ENCODE assay signal across 8 mouse cellular contexts in the genomic region with DNA sequence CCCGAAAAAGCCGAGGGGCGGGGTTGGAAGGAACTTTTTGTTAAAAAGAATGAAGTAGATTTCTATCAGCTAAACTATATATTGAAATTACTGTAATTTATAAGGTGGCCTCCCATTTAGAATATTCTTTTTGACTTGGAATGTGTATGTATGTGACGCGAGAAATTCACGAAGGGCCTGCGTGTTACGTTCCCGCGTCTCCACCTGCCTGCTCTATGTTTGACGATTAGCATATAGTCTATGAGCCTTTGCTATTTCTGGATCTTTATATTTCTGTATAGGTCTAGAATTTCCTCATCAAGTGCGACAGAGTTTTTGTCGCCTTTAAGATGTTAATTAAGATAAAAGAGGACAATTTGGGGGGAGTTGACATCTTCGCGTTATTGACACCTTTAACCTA. TPM values are rescaled to one million over a fixed set of nuclear protein-coding genes. Genes with fewer than 3 reads are reported as not detected.
DNase-seq lines count a peak whose midpoint lies in the region; ATAC-seq and TF ChIP-seq lines count a peak whose summit lies in the region.

No protein-coding gene starts in this region.

- peak overlapping the region; percentile 91 for H3K4me3 ChIP-seq in lung, postnatal 0 days (ENCODE audit: low read depth, low read length)
- H3K4me3 ChIP-seq in embryonic facial prominence, embryonic 15.5 days (replicated peaks): peak overlapping the region; percentile 82
- peak overlapping the region; percentile 84 for H3K4me3 ChIP-seq in limb, embryonic 10.5 days
- peak overlapping the region; percentile 71 for H3K4me3 ChIP-seq in neural tube, embryonic 15.5 days (replicated peaks)

- TF ChIP-seq EP300 in lung, postnatal 0 days (IDR thresholded peaks at IDR 0.05): no peak

- no peaks in the 10 kb centered on the region for H3K36me3 ChIP-seq in lung, postnatal 0 days (ENCODE audit: insufficient read depth, low read length)
- H3K36me3 ChIP-seq in embryonic facial prominence, embryonic 15.5 days: 0 out of 2 replicates have a peak, but pooled peaks cover 3% of the 10 kb centered on the region
- peaks cover 36% of the 10 kb centered on the region for H3K36me3 ChIP-seq in limb, embryonic 10.5 days
- no peaks in the 10 kb centered on the region for H3K36me3 ChIP-seq in neural tube, embryonic 15.5 days

- peak overlapping the region; percentile 79 for H3K4me2 ChIP-seq in lung, postnatal 0 days (replicated peaks; ENCODE audit: low read depth, low read length)
- peak overlapping the region; percentile 71 for H3K4me2 ChIP-seq in embryonic facial prominence, embryonic 15.5 days (replicated peaks)
- peak overlapping the region; percentile 86 for H3K4me2 ChIP-seq in neural tube, embryonic 15.5 days

- no peak overlapping the region for H3K27ac ChIP-seq in lung, postnatal 0 days (ENCODE audit: low read length)
- H3K27ac ChIP-seq in embryonic facial prominence, embryonic 15.5 days (replicated peaks): peak overlapping the region; percentile 94
- H3K27ac ChIP-seq in limb, embryonic 10.5 days: peak overlapping the region; percentile 97
- 0 out of 2 replicates have a peak overlapping the region, but pooled peaks have one; percentile 38 for H3K27ac ChIP-seq in neural tube, embryonic 15.5 days (replicated peaks)

- no peak for ATAC-seq in lung, postnatal 0 days
- no peak for ATAC-seq in embryonic facial prominence, embryonic 15.5 days (ENCODE audit: insufficient number of reproducible peaks, low FRiP score, low TSS enrichment, low read depth)
- ATAC-seq in neural tube, embryonic 15.5 days (ENCODE audit: low FRiP score): peak; percentile 27; the same call in 1 of the 2 replicates

- no peak overlapping the region for H3K9ac ChIP-seq in lung, postnatal 0 days (replicated peaks; ENCODE audit: low read depth)
- H3K9ac ChIP-seq in embryonic facial prominence, embryonic 15.5 days: peak overlapping the region; percentile 66
- H3K9ac ChIP-seq in neural tube, embryonic 15.5 days (replicated peaks): peak overlapping the region; percentile 60

- WGBS in lung, postnatal 0 days: 4% methylated on average over 15 of the region's 15 CpGs
- 5% methylated on average over 15 of the region's 15 CpGs for WGBS in embryonic facial prominence, embryonic 15.5 days
- 14% methylated on average over 15 of the region's 15 CpGs for WGBS in limb, embryonic 10.5 days
- WGBS in neural tube, embryonic 15.5 days: 9% methylated on average over 15 of the region's 15 CpGs

- no peak for DNase-seq in lung, postnatal 0 days (ENCODE audit: low spot score)
- no peak for DNase-seq in lung, postnatal 25 days (ENCODE audit: low spot score)
- no peak for DNase-seq in limb, embryonic 10.5 days (ENCODE audit: low spot score)
- no peak for DNase-seq in cerebellum, adult 18-20 months
- no peak for DNase-seq in cerebellum, postnatal 14 days
- no peak for DNase-seq in spleen, adult 12 weeks (ENCODE audit: low spot score)

- H3K4me1 ChIP-seq in lung, postnatal 0 days (ENCODE audit: insufficient read depth, low read depth, low read length): peaks cover 10% of the 10 kb centered on the region; the same call in 1 of the 2 replicates
- peaks cover 9% of the 10 kb centered on the region; the same call in 1 of the 2 replicates for H3K4me1 ChIP-seq in embryonic facial prominence, embryonic 15.5 days
- peaks cover 16% of the 10 kb centered on the region for H3K4me1 ChIP-seq in limb, embryonic 10.5 days
- H3K4me1 ChIP-seq in neural tube, embryonic 15.5 days: peaks cover 21% of the 10 kb centered on the region

- H3K27me3 ChIP-seq in lung, postnatal 0 days (replicated peaks; ENCODE audit: insufficient read depth, low read length): no peaks in the 10 kb centered on the region
- H3K27me3 ChIP-seq in embryonic facial prominence, embryonic 15.5 days: no peaks in the 10 kb centered on the region
- no peaks in the 10 kb centered on the region for H3K27me3 ChIP-seq in limb, embryonic 10.5 days (ENCODE audit: low read depth, poor library complexity, severe bottlenecking)
- H3K27me3 ChIP-seq in neural tube, embryonic 15.5 days (replicated peaks): no peaks in the 10 kb centered on the region

- TF ChIP-seq CTCF in lung, postnatal 0 days (IDR thresholded peaks at IDR 0.05): no peak

- no peaks in the 10 kb centered on the region for H3K9me3 ChIP-seq in lung, postnatal 0 days (ENCODE audit: low read length)
- H3K9me3 ChIP-seq in embryonic facial prominence, embryonic 15.5 days (replicated peaks): no peaks in the 10 kb centered on the region
- no peaks in the 10 kb centered on the region for H3K9me3 ChIP-seq in limb, embryonic 10.5 days (replicated peaks)
- no peaks in the 10 kb centered on the region for H3K9me3 ChIP-seq in neural tube, embryonic 15.5 days (replicated peaks)

RNA-seq across cellular contexts. Expression of a gene that starts 0.5 kb away (rescaled TPM):
- 8.3 and 8.7 TPM in 2 replicates for polyA plus RNA-seq in lung, postnatal 0 days (2015; fragmentation: Nextera tagmentation; extraction: Ambion mirVana)
- polyA plus RNA-seq in embryonic facial prominence, embryonic 15.5 days (2015; fragmentation: Nextera tagmentation; extraction: Ambion mirVana): 14.7 TPM in 2 replicates
- 17.7 and 21.2 TPM in 2 replicates for polyA plus RNA-seq in limb, embryonic 10.5 days (2016; fragmentation: Nextera tagmentation; extraction: Ambion mirVana)
- 6.8 and 8.6 TPM in 2 replicates for polyA plus RNA-seq in neural tube, embryonic 15.5 days (2015; fragmentation: Nextera tagmentation; extraction: Ambion mirVana)

RNA-seq across cellular contexts. Expression of a gene that starts 0.8 kb away (rescaled TPM):
- polyA plus RNA-seq in lung, postnatal 0 days (2015; fragmentation: Nextera tagmentation; extraction: Ambion mirVana): 7.2 and 7.8 TPM in 2 replicates
- 45.1 and 53.4 TPM in 2 replicates for polyA plus RNA-seq in embryonic facial prominence, embryonic 15.5 days (2015; fragmentation: Nextera tagmentation; extraction: Ambion mirVana)
- polyA plus RNA-seq in limb, embryonic 10.5 days (2016; fragmentation: Nextera tagmentation; extraction: Ambion mirVana): 92.0 and 92.9 TPM in 2 replicates
- polyA plus RNA-seq in neural tube, embryonic 15.5 days (2015; fragmentation: Nextera tagmentation; extraction: Ambion mirVana): 10.6 and 22.3 TPM in 2 replicates

RNA-seq across cellular contexts. Expression of a gene that starts 50.6 kb away (rescaled TPM):
- polyA plus RNA-seq in lung, postnatal 0 days (2015; fragmentation: Nextera tagmentation; extraction: Ambion mirVana): 11.3 and 12.2 TPM in 2 replicates
- polyA plus RNA-seq in embryonic facial prominence, embryonic 15.5 days (2015; fragmentation: Nextera tagmentation; extraction: Ambion mirVana): 19.3 and 20.9 TPM in 2 replicates
- polyA plus RNA-seq in limb, embryonic 10.5 days (2016; fragmentation: Nextera tagmentation; extraction: Ambion mirVana): 15.2 and 19.2 TPM in 2 replicates
- polyA plus RNA-seq in neural tube, embryonic 15.5 days (2015; fragmentation: Nextera tagmentation; extraction: Ambion mirVana): 30.7 and 30.8 TPM in 2 replicates

RNA-seq across cellular contexts. Expression of a gene that starts 50.9 kb away (rescaled TPM):
- polyA plus RNA-seq in lung, postnatal 0 days (2015; fragmentation: Nextera tagmentation; extraction: Ambion mirVana): 30.8 and 33.2 TPM in 2 replicates
- 55.0 and 55.9 TPM in 2 replicates for polyA plus RNA-seq in embryonic facial prominence, embryonic 15.5 days (2015; fragmentation: Nextera tagmentation; extraction: Ambion mirVana)
- 70.3 and 71.1 TPM in 2 replicates for polyA plus RNA-seq in limb, embryonic 10.5 days (2016; fragmentation: Nextera tagmentation; extraction: Ambion mirVana)
- polyA plus RNA-seq in neural tube, embryonic 15.5 days (2015; fragmentation: Nextera tagmentation; extraction: Ambion mirVana): 61.6 and 61.7 TPM in 2 replicates

RNA-seq across cellular contexts. Expression of a gene that starts 58.5 kb away (rescaled TPM):
- 0.79 and 1.1 TPM in 2 replicates for polyA plus RNA-seq in lung, postnatal 0 days (2015; fragmentation: Nextera tagmentation; extraction: Ambion mirVana)
- polyA plus RNA-seq in embryonic facial prominence, embryonic 15.5 days (2015; fragmentation: Nextera tagmentation; extraction: Ambion mirVana): 1.9 and 2.4 TPM in 2 replicates
- 1.6 and 3.0 TPM in 2 replicates for polyA plus RNA-seq in limb, embryonic 10.5 days (2016; fragmentation: Nextera tagmentation; extraction: Ambion mirVana)
- polyA plus RNA-seq in neural tube, embryonic 15.5 days (2015; fragmentation: Nextera tagmentation; extraction: Ambion mirVana): 0.96 and 1.1 TPM in 2 replicates
